Mouse (Mus musculus): Measurements from ENCODE around the gene Asphd1.
A peak's percentile ranks its signal among the peaks of the same experiment; 100 is the strongest.

The Asphd1 gene

GRCm38 (mm10) chr7:126949403-126949792 lies at the start of gene Asphd1:
TSS of gene Asphd1 (minus strand) at chr7:126949582.
- no peak for DNase-seq

GRCm38 (mm10) chr7:126996449-126996848 lies 47.1 kb upstream of the Asphd1 start:
- DNase-seq: no peak

- DNase-seq: no peak
Observed at GRCm38 (mm10) chr7:126988816-126989215, 39.4 kb upstream of the Asphd1 start.

- peak; percentile 87 for DNase-seq
Observed at GRCm38 (mm10) chr7:126986319-126986718, 36.9 kb upstream of the Asphd1 start.

- no peak for DNase-seq
Observed at GRCm38 (mm10) chr7:126984667-126985444, 35.5 kb upstream of the Asphd1 start.

- DNase-seq: no peak
Observed at GRCm38 (mm10) chr7:126983113-126983512, 33.7 kb upstream of the Asphd1 start.

GRCm38 (mm10) chr7:126982054-126982453 lies 32.7 kb upstream of the Asphd1 start:
- no peak for DNase-seq

GRCm38 (mm10) chr7:126981601-126982000 lies 32.2 kb upstream of the Asphd1 start:
- no peak for DNase-seq

GRCm38 (mm10) chr7:126978841-126979240 lies 29.5 kb upstream of the Asphd1 start:
- DNase-seq: no peak

- DNase-seq: no peak
Observed at GRCm38 (mm10) chr7:126976878-126977459, 27.6 kb upstream of the Asphd1 start.

- DNase-seq: peak; percentile 94
Observed at GRCm38 (mm10) chr7:126975950-126976866, 26.8 kb upstream of the Asphd1 start, which contains the start of gene Cdiptos. TSS of gene Cdiptos (minus strand) at chr7:126976098.

- no peak for DNase-seq
Observed at GRCm38 (mm10) chr7:126975893-126975949, 26.3 kb upstream of the Asphd1 start, which contains the start of gene Cdipt. TSS of gene Cdipt (plus strand) at chr7:126975914.

GRCm38 (mm10) chr7:126975493-126975892 lies 26.1 kb upstream of the Asphd1 start:
- DNase-seq: no peak

GRCm38 (mm10) chr7:126967361-126967760 lies 18.0 kb upstream of the Asphd1 start:
- DNase-seq: no peak

GRCm38 (mm10) chr7:126965568-126965967 lies 16.2 kb upstream of the Asphd1 start:
- DNase-seq: peak; percentile 76

GRCm38 (mm10) chr7:126963548-126964286 lies 14.3 kb upstream of the Asphd1 start:
- no peak for DNase-seq

GRCm38 (mm10) chr7:126961965-126962364 lies 12.6 kb upstream of the Asphd1 start:
- no peak for DNase-seq

GRCm38 (mm10) chr7:126961095-126961494 lies 11.7 kb upstream of the Asphd1 start:
- peak; percentile 4 for DNase-seq

GRCm38 (mm10) chr7:126959780-126960179 lies 10.4 kb upstream of the Asphd1 start:
- no peak for DNase-seq

GRCm38 (mm10) chr7:126955125-126955524 lies 5.7 kb upstream of the Asphd1 start:
- no peak for DNase-seq

GRCm38 (mm10) chr7:126952646-126953045 lies 3.3 kb upstream of the Asphd1 start:
- peak; percentile 65 for DNase-seq

GRCm38 (mm10) chr7:126951741-126952140 lies 2.4 kb upstream of the Asphd1 start:
- no peak for DNase-seq

All from cerebellum, adult 11-12 months (tissue).